Mouse (Mus musculus): ENCODE measurements around the gene Nvl. TPM values are rescaled to one million over a fixed set of nuclear protein-coding genes. Genes with fewer than 3 reads are reported as not detected.

Gene Nvl
- polyA plus RNA-seq, 1 experiment, result 8.6 TPM

GRCm38 (mm10) chr1:181150827-181151534 is 7.0 kb upstream of the Nvl start:
- Histone ChIP-seq H3K4me3 (ENCODE audit: extremely low read depth, insufficient read depth, insufficient read length) (peak overlapping the region; percentile 95), H3K4me1 (ENCODE audit: control insufficient read depth, insufficient read depth, insufficient read length) (no peaks in the 10 kb centered on the region; the same call in 1 of the 2 replicates), H3K27me3 (ENCODE audit: control insufficient read depth, insufficient read depth, low read length) (no peaks in the 10 kb centered on the region), H3K27ac (ENCODE audit: insufficient read depth, low read length) (peak overlapping the region; percentile 70), H3K36me3 (ENCODE audit: control insufficient read depth, insufficient read depth, low read length) (peaks cover 1% of the 10 kb centered on the region)
- WGBS, result under 1% methylated on average over 55 of the region's 59 CpGs
- peak; percentile 67 to 90 for DNase-seq (ENCODE audit: low read depth in 1 of 2, low spot score in 2 of 2)
- TF ChIP-seq CTCF (IDR thresholded peaks at IDR 0.05; ENCODE audit: extremely low read depth, insufficient read depth, insufficient read length, insufficient replicate concordance), result no peak
- TF ChIP-seq POLR2A (IDR thresholded peaks at IDR 0.05; ENCODE audit: low read depth, low read length), result 0 out of 2 replicates have a peak, but pooled peaks have one; percentile 34

DNA sequence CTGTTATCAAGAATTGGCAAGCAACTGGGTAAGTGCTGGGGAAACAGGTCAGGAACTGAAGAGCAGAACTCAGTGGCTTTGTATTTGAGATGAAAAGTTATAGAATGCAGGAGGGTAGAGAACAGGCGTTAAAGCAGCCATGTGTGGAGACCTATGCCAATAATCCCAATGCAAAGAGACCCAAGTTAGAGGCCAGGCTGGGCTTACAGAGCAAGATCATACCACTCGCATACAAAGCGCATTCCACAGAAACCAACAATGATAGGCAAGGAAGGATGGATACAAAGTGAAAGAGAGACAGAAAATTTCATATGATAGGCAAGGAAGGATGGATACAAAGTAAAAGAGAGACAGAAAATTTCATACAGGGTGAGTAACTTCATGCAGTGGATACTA is 6.4 kb upstream of the Nvl start:
- Histone ChIP-seq H3K27ac (ENCODE audit: insufficient read depth, low read length) (no peak overlapping the region), H3K4me3 (ENCODE audit: extremely low read depth, insufficient read depth, insufficient read length) (no peak overlapping the region)

GRCm38 (mm10) chr1:181149373-181150017 is 5.5 kb upstream of the Nvl start:
- no peak overlapping the region for H3K27ac ChIP-seq (ENCODE audit: insufficient read depth, low read length)
- H3K27me3 ChIP-seq (ENCODE audit: control insufficient read depth, insufficient read depth, low read length), result no peaks in the 10 kb centered on the region
- no peak for DNase-seq (ENCODE audit: low read depth in 1 of 2, low spot score in 2 of 2)
- H3K4me3 ChIP-seq (ENCODE audit: extremely low read depth, insufficient read depth, insufficient read length), result no peak overlapping the region
- H3K4me1 ChIP-seq (ENCODE audit: control insufficient read depth, insufficient read depth, insufficient read length), result no peaks in the 10 kb centered on the region; the same call in 1 of the 2 replicates
- 75% methylated on average over 3 of the region's 3 CpGs for WGBS
- no peaks in the 10 kb centered on the region; the same call in 1 of the 2 replicates for H3K36me3 ChIP-seq (ENCODE audit: control insufficient read depth, insufficient read depth, low read length)
- no peak for TF ChIP-seq CTCF (IDR thresholded peaks at IDR 0.05; ENCODE audit: extremely low read depth, insufficient read depth, insufficient read length, insufficient replicate concordance)
- TF ChIP-seq POLR2A (IDR thresholded peaks at IDR 0.05; ENCODE audit: low read depth, low read length), result no peak

More for the DNA sequence above, 6.4 kb upstream of the Nvl start:
- no peak for DNase-seq (ENCODE audit: low read depth in 1 of 2, low spot score in 2 of 2)
- TF ChIP-seq POLR2A (IDR thresholded peaks at IDR 0.05; ENCODE audit: low read depth, low read length), result no peak
- Histone ChIP-seq H3K4me1 (ENCODE audit: control insufficient read depth, insufficient read depth, insufficient read length) (no peaks in the 10 kb centered on the region; the same call in 1 of the 2 replicates), H3K27me3 (ENCODE audit: control insufficient read depth, insufficient read depth, low read length) (no peaks in the 10 kb centered on the region), H3K36me3 (ENCODE audit: control insufficient read depth, insufficient read depth, low read length) (no peaks in the 10 kb centered on the region; the same call in 1 of the 2 replicates)
- WGBS, result 84% methylated on average over 3 of the region's 3 CpGs

DNA sequence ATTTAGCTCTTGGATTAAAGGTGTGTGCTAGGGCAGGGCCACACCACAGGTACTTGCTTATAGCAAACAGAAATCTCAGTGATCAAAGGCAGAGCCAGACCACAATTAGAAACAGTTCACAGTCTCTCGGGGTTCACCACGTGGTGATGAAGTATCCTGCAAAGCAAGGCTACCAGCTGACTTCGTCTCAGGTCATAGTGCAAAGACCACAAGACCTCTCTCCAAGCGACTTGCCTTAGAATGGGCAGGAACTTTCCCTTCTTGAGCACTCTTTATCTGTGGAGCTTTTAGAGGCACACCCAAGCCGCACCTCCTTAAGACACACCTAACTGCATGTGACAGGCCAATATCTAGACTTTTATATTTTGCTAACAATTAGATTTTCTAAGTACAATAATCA is 4.5 kb upstream of the Nvl start:
- H3K4me3 ChIP-seq (ENCODE audit: extremely low read depth, insufficient read depth, insufficient read length), result no peak overlapping the region
- H3K27ac ChIP-seq (ENCODE audit: insufficient read depth, low read length), result no peak overlapping the region
- no peaks in the 10 kb centered on the region; the same call in 1 of the 2 replicates for H3K4me1 ChIP-seq (ENCODE audit: control insufficient read depth, insufficient read depth, insufficient read length)
- no peaks in the 10 kb centered on the region for H3K27me3 ChIP-seq (ENCODE audit: control insufficient read depth, insufficient read depth, low read length)
- TF ChIP-seq CTCF (IDR thresholded peaks at IDR 0.05; ENCODE audit: extremely low read depth, insufficient read depth, insufficient read length, insufficient replicate concordance), result no peak
- no peak for TF ChIP-seq POLR2A (IDR thresholded peaks at IDR 0.05; ENCODE audit: low read depth, low read length)
- DNase-seq (ENCODE audit: low read depth in 1 of 2, low spot score in 2 of 2), result no peak
- WGBS, result 45% methylated on average over 5 of the region's 5 CpGs
- H3K36me3 ChIP-seq (ENCODE audit: control insufficient read depth, insufficient read depth, low read length), result no peaks in the 10 kb centered on the region

DNA sequence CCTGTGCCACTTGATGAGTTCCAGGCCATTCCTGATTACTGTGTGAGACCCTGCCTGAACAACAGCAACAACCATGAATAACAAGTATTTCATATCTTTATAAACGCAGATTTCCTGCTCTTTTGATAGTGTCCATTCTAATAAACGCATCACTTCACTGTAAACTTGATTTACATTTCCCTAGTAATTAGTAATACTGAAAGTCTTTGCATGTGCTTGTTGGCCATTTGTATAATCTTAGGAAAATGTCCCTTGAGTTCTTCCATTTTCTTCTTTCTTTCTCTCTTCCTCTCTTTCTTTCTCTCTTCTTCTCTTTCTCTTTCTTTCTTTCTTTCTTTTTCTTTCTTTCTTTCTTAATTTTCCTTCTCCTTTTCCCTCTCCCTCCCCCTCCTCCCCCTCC is 2.2 kb upstream of the Nvl start:
- no peak overlapping the region for H3K27ac ChIP-seq (ENCODE audit: insufficient read depth, low read length)
- WGBS, result 90% methylated on average over 2 of the region's 2 CpGs
- TF ChIP-seq POLR2A (IDR thresholded peaks at IDR 0.05; ENCODE audit: low read depth, low read length), result no peak
- no peak for TF ChIP-seq CTCF (IDR thresholded peaks at IDR 0.05; ENCODE audit: extremely low read depth, insufficient read depth, insufficient read length, insufficient replicate concordance)
- H3K4me1 ChIP-seq (ENCODE audit: control insufficient read depth, insufficient read depth, insufficient read length), result no peaks in the 10 kb centered on the region; the same call in 1 of the 2 replicates
- H3K27me3 ChIP-seq (ENCODE audit: control insufficient read depth, insufficient read depth, low read length), result no peaks in the 10 kb centered on the region
- DNase-seq (ENCODE audit: low read depth in 1 of 2, low spot score in 2 of 2), result no peak
- H3K36me3 ChIP-seq (ENCODE audit: control insufficient read depth, insufficient read depth, low read length), result 0 out of 2 replicates have a peak, but pooled peaks cover 1% of the 10 kb centered on the region
- no peak overlapping the region for H3K4me3 ChIP-seq (ENCODE audit: extremely low read depth, insufficient read depth, insufficient read length)

GRCm38 (mm10) chr1:181144966-181145365 is 962 bp upstream of the Nvl start:
- Histone ChIP-seq H3K36me3 (ENCODE audit: control insufficient read depth, insufficient read depth, low read length) (0 out of 2 replicates have a peak, but pooled peaks cover 3% of the 10 kb centered on the region), H3K27me3 (ENCODE audit: control insufficient read depth, insufficient read depth, low read length) (no peaks in the 10 kb centered on the region), H3K27ac (ENCODE audit: insufficient read depth, low read length) (no peak overlapping the region), H3K4me3 (ENCODE audit: extremely low read depth, insufficient read depth, insufficient read length) (peak overlapping the region; percentile 73), H3K4me1 (ENCODE audit: control insufficient read depth, insufficient read depth, insufficient read length) (no peaks in the 10 kb centered on the region; the same call in 1 of the 2 replicates)
- TF ChIP-seq POLR2A (IDR thresholded peaks at IDR 0.05; ENCODE audit: low read depth, low read length) (no peak), CTCF (IDR thresholded peaks at IDR 0.05; ENCODE audit: extremely low read depth, insufficient read depth, insufficient read length, insufficient replicate concordance) (no peak)
- DNase-seq (ENCODE audit: low read depth in 1 of 2, low spot score in 2 of 2), result no peak
- 10% methylated on average over 12 of the region's 12 CpGs for WGBS

- Histone ChIP-seq H3K4me3 (ENCODE audit: extremely low read depth, insufficient read depth, insufficient read length) (peak overlapping the region; percentile 73), H3K27ac (ENCODE audit: insufficient read depth, low read length) (peak overlapping the region; percentile 89), H3K4me1 (ENCODE audit: control insufficient read depth, insufficient read depth, insufficient read length) (no peaks in the 10 kb centered on the region; the same call in 1 of the 2 replicates), H3K27me3 (ENCODE audit: control insufficient read depth, insufficient read depth, low read length) (no peaks in the 10 kb centered on the region), H3K36me3 (ENCODE audit: control insufficient read depth, insufficient read depth, low read length) (peaks cover 8% of the 10 kb centered on the region; the same call in 1 of the 2 replicates)
- DNase-seq (ENCODE audit: low read depth in 1 of 2, low spot score in 2 of 2), result no peak
- under 1% methylated on average over 12 of the region's 12 CpGs for WGBS
- TF ChIP-seq POLR2A (IDR thresholded peaks at IDR 0.05; ENCODE audit: low read depth, low read length) (no peak), CTCF (IDR thresholded peaks at IDR 0.05; ENCODE audit: extremely low read depth, insufficient read depth, insufficient read length, insufficient replicate concordance) (no peak)
Measured at GRCm38 (mm10) chr1:181143609-181143949, 425 bp downstream of the Nvl start.

Data from spleen, adult 2 months (tissue).